Mouse (Mus musculus) left cerebral cortex, adult 8-10 months (tissue): ENCODE measurements around the gene Fmod. TPM values are rescaled to one million over a fixed set of nuclear protein-coding genes. Genes with fewer than 3 reads are reported as not detected.
A peak's percentile ranks its signal among the peaks of the same experiment; 100 is the strongest.

Experiments
- DNase-seq, 2 experiments: peaks; one replicate each; pipeline ENCODE4 v3.0.0; 2022; ENCODE audit warnings: low spot score in 2 of 2
- total RNA-seq, 4 experiments: library from RNA; stranded (reverse); gene quantifications; 2 replicates each; pipeline ENCODE4 v1.2.4; 2022

The Fmod gene
- total RNA-seq, 4 experiments from 2014 or later: 15.9 to 22.2 (median 20.9) TPM

- no peak for DNase-seq
These were observed 38.5 kb downstream of the Fmod start for GRCm38 (mm10) chr1:134075532-134075931.

- DNase-seq: no peak
These were observed 39.7 kb downstream of the Fmod start for GRCm38 (mm10) chr1:134076789-134077188.

- DNase-seq: no peak
These were observed 40.5 kb downstream of the Fmod start for GRCm38 (mm10) chr1:134077389-134078060.

- DNase-seq: no peak
These were observed 41.2 kb downstream of the Fmod start for GRCm38 (mm10) chr1:134078061-134078795.

- peak; percentile 95 to 97 for DNase-seq
These were observed 41.9 kb downstream of the Fmod start, which contains the start of gene Btg2 for GRCm38 (mm10) chr1:134078802-134079476. TSS of gene Btg2 (minus strand) at chr1:134079120.

- no peak for DNase-seq
These were observed 42.6 kb downstream of the Fmod start for GRCm38 (mm10) chr1:134079477-134080163.

GRCm38 (mm10) chr1:134080406-134080805 lies 43.4 kb downstream of the Fmod start:
- no peak for DNase-seq

- DNase-seq: no peak
These were observed 43.9 kb downstream of the Fmod start for GRCm38 (mm10) chr1:134080881-134081450.

GRCm38 (mm10) chr1:134082987-134083516 lies 46.0 kb downstream of the Fmod start:
- DNase-seq: peak in 1 of 2 experiments; percentile 92

- no peak for DNase-seq
These were observed 46.6 kb downstream of the Fmod start for GRCm38 (mm10) chr1:134083676-134084075.

- no peak for DNase-seq
These were observed 47.1 kb downstream of the Fmod start for GRCm38 (mm10) chr1:134084128-134084527.

GRCm38 (mm10) chr1:134086017-134086416 lies 49.0 kb downstream of the Fmod start:
- DNase-seq: no peak

GRCm38 (mm10) chr1:134086811-134087398 lies 49.9 kb downstream of the Fmod start:
- DNase-seq: no peak

- DNase-seq: no peak
These were observed 52.0 kb downstream of the Fmod start for GRCm38 (mm10) chr1:134089074-134089473.

- DNase-seq: no peak
These were observed 54.8 kb downstream of the Fmod start for GRCm38 (mm10) chr1:134091851-134092250.

- DNase-seq: no peak
These were observed 55.3 kb downstream of the Fmod start for GRCm38 (mm10) chr1:134092368-134092767.

- DNase-seq: peak; percentile 73 to 89
These were observed 56.1 kb downstream of the Fmod start for GRCm38 (mm10) chr1:134092852-134093770.

GRCm38 (mm10) chr1:134093771-134094526 lies 56.9 kb downstream of the Fmod start:
- no peak for DNase-seq
